Mouse (Mus musculus) T-helper 2 cell (primary cell): ENCODE data around the gene Tmem38a.

Source experiments
- in situ Hi-C: fragments of 300-600 bp; cut with MboI, MseI; formaldehyde crosslinking; loops from one replicate; pipeline ENCODE4 v1.15.1; 2025; ENCODE audit warnings: high pct_unique_total_duplicates

The Tmem38a gene

DNA sequence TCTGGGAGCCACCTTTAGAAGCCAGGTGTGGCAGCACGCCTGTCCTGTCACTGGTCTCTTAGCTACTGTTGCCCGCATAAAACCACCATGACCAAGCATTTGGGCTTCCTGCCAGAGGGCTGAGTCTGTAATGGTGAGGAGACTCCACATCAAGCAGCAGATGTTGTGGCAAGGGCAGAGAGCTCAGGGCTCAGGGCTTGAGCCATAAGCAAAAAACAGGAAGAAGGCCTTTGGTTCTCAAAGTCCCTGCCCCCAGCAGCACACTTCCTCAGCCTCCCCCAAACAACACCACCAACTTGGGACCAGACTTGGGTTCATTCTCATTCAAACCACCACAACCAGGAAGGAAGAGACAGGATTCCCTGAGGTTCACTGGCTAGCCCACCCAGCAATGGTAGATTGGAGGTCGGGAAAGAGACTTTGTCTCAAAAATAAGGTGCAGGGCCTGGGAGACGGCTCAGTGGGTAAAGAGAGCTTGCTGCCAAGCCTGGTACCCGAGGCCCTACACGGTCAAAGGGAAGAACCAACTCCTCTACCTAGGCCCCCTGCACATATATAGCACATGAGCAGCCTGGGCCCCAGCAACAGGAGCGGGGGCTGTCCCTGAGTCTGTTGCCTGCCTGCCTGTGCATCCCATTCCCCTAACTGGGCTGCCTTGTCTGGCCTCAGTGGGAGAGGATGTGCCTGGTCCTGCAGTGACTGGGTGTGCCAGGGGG lies 11.4 kb downstream of the Tmem38a start:
- in situ Hi-C loops = no loop called here

- in situ Hi-C loops = no loop called here
These were observed 12.5 kb downstream of the Tmem38a start for GRCm38 (mm10) chr8:72584390-72584789.

GRCm38 (mm10) chr8:72587806-72588205 lies 16.0 kb downstream of the Tmem38a start:
- in situ Hi-C loops = loop anchor here (5.0 kb wide), 3 partner anchors 54 to 321 kb away; no protein-coding TSS in a partner anchor

- in situ Hi-C loops = loop anchor here (5.0 kb wide), 3 partner anchors 53 to 322 kb away; no protein-coding TSS in a partner anchor
These were observed 17.0 kb downstream of the Tmem38a start for GRCm38 (mm10) chr8:72588865-72589264.

GRCm38 (mm10) chr8:72589286-72589685 lies 17.4 kb downstream of the Tmem38a start:
- in situ Hi-C loops = loop anchor here (5.0 kb wide), 3 partner anchors 53 to 322 kb away; no protein-coding TSS in a partner anchor

DNA sequence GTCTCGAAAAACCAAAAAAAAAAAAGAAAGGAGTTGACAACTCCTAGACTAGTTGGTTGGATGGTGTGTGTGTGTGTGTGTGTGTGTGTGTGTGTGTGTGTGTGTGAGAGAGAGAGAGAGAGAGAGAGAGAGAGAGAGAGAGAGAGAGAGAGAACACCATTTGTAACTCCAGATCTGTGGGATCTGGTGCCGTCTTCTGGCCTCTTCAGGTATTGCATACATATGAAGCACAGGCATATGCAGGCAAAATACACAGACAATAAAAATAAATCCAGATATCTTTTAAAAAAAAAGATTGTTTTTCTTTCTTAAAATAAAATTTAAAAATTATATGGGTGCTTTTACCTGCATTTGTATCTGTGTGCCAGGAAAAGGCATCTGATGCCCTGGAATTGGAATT lies 18.3 kb downstream of the Tmem38a start:
- in situ Hi-C loops = no loop called here
